Mouse (Mus musculus) lung, adult 2 months (tissue): ENCODE data around the gene Ramp1. TPM values are rescaled to one million over a fixed set of nuclear protein-coding genes. Genes with fewer than 3 reads are reported as not detected.
A peak's percentile ranks its signal among the peaks of the same experiment; 100 is the strongest.

Experiments
- DNase-seq: peaks from one replicate; pipeline ENCODE4 v3.0.0; 2022
- H3K4me1 ChIP-seq: fragments of 200-500 bp; 2 replicates; pipeline ENCODE4 v1.6.1; 2011; ENCODE audit warnings: low read length; ENCODE audit not compliant: control insufficient read depth, insufficient read depth
- H3K4me3 ChIP-seq: fragments of 200-500 bp; replicated peaks from 2 replicates; pipeline ENCODE3; 2011; ENCODE audit warnings: low read depth, mild to moderate bottlenecking, control low read depth, low read length; ENCODE audit errors: extremely low read depth
- CTCF ChIP-seq: fragments of 200-500 bp; IDR thresholded peaks from 2 replicates; pipeline ENCODE4 v1.5.1; 2011; ENCODE audit warnings: mild to moderate bottlenecking, low read length, control low read depth; ENCODE audit not compliant: insufficient read depth
- POLR2A ChIP-seq: fragments of 200-500 bp; IDR thresholded peaks from 2 replicates; pipeline ENCODE4 v1.6.1; 2011; ENCODE audit warnings: low read depth, mild to moderate bottlenecking, control low read depth, low read length, borderline replicate concordance; ENCODE audit errors: extremely low read depth
- WGBS: fragments of 180-500 bp; shearing (Covaris S2); methylation state at CpG from one replicate; pipeline ENCODE4 v1.1.7; 2018; 5-methylcytosine and 5-hydroxymethylcytosine counted together
- polyA plus RNA-seq: library from polyadenylated mRNA; depleted of rRNA; stranded (reverse); fragments of >200 nt; gene quantifications from 2 replicates; pipeline ENCODE4 v1.2.3, GENCODE M21; 2012; rRNA removed

Ramp1 gene
- polyA plus RNA-seq, 1 experiment: 37.7 TPM

DNA sequence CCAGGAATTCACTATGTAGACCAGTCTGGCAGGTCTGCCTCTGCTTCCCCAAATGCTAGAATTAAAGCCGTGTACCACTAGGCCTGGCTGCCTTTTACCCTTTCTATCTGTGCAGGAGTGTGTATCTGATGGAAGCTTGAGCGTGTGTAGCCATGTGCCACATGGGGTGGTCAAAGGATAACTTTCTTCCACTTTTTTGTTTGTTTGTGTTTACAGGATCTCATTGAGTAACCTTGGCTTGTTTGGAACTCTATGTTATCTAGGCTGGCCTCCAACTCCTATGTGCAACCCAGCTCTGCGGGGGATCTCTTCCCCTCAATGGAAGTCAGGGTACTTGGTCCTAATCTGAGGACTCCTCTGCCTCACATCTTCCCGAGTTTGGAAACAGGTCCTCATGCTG, 69.3 kb downstream of the Ramp1 start:
- DNase-seq: no peak
- TF ChIP-seq CTCF (no peak), POLR2A (no peak)
- Histone ChIP-seq H3K4me1 (peaks cover 13% of the 10 kb centered on the region), H3K4me3 (no peak overlapping the region)
- WGBS: 50% methylated on average over 4 of the region's 4 CpGs

DNA sequence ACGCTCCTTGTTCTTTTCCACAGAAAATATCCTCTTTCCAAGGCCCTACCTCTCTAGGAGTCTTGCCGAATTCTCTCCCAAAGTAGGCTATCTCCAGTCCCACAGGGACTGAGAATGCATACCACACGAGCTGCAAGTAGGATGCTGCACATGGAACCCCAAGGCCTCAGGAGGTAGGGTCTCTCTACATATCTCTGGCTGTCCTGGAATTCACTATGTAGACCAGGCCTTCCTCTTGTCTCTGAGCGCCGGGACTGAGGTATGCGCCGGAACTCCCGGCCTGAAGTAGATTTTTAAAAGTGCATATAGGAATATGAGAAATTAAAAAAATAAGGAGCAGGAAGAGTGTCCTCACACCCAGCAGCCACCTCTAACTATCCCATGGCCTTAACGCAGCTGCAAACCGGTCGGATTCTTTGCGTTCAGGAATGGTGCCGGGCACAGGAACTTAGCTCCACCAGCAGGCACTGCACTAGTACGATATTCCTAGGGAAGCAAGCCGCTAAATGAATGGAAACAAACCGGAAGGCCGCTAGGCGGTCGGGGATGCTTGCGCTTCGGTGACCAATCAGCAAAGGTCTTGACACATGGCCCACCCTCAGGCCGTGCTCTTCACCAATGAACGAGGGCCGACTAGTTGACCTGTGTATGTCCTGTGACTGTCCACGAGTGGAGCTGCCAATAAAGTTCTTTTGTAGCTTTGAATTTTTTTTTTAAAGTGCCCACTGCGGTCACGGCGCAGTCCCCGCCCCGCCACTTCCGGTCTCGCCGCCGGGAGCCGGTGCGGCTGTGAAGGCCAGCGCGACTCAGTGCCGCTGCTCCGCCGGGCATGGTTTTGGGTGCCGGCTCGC, 70.2 kb downstream of the Ramp1 start, which contains the start of gene Ube2f:
TSS of gene Ube2f (plus strand) at position 741 of the 851 bp plus-strand sequence.
- Histone ChIP-seq H3K4me1 (peaks cover 13% of the 10 kb centered on the region), H3K4me3 (peak within 1 kb of the TSS; percentile 78)
- DNase-seq: peak; percentile 86
- TF ChIP-seq CTCF (peak; percentile 36; the same call in 1 of the 2 replicates), POLR2A (peak; percentile 76; the same call in 1 of the 2 replicates)
- WGBS: under 1% methylated on average over 43 of the region's 43 CpGs

DNA sequence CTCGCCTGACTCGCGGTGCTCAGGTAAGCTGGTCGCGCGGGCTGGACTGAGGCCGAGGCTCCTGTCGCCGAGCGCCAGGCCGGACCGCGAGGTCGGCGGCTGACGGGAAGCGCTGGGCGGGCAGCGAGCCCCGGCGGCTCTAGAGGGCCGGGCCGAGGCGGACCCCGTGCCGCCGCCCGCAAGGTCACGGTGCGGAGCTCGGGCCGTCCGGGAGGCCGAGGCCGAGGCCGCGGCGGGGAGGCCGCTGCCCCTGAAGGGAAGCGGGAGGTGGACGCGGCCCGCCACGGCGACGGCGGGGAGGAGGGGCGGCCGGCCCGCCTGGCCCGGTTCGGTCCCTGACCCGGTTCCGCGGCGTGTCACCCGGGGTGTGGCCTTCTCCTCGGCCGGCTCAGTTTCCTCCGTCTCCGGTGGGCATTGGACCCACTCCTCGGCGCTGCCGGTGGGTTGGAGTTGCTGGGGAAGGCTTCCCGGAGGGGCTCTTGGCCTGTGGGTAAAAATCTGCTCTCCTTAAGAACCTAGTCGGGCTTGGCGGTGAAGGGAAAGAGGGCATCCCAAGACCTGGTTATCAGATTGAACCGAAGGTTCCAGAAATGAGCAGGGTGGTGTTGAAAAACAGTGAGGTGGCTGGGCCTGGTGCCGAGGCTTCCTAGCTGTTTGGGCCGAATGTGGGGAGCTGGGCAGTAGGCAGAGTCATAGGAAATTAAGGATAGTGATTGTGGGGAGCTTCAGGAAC, 71.0 kb downstream of the Ramp1 start:
- peaks cover 13% of the 10 kb centered on the region for H3K4me1 ChIP-seq
- no peak for TF ChIP-seq CTCF
- no peak for TF ChIP-seq POLR2A
- H3K4me3 ChIP-seq: peak overlapping the region; percentile 78
- WGBS: under 1% methylated on average over 64 of the region's 70 CpGs
- DNase-seq: peak; percentile 47

DNA sequence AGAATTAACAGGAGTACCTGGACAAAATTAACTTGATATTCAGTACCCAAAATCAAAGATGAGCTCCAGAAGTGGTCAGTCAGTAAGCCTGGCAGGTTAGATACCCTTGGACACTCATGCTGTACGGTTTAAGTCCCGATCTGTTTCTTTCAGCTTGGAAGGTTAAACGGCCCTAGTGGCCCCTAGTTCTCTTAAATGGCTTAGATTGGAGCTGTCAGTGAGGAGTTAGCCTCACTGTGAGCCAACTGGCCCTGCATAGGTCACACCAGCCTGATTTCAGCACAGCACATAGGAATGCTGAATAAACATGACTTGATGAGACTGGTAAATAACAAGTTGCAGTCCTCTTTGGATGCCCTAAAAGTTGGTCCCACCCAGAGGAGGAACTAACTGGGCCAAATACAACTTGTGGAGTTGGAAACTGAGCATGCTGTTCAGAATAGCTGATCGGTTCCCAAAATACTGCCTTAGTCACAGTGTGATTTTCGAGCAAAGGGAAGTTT, 71.6 kb downstream of the Ramp1 start:
- 25% methylated on average over 5 of the region's 5 CpGs for whole genome bisulfite sequencing
- DNase-seq: peak; percentile 24
- TF ChIP-seq CTCF (no peak), POLR2A (no peak)
- Histone ChIP-seq H3K4me3 (peak overlapping the region; percentile 78), H3K4me1 (peaks cover 13% of the 10 kb centered on the region)

- Histone ChIP-seq H3K4me1 (peaks cover 16% of the 10 kb centered on the region), H3K4me3 (peak overlapping the region; percentile 19)
- WGBS: 41% methylated on average over 8 of the region's 8 CpGs
- TF ChIP-seq CTCF (peak; percentile 50; the same call in 1 of the 2 replicates), POLR2A (no peak)
- no peak for DNase-seq
Measured at GRCm38 (mm10) chr1:91251927-91252326, 72.3 kb downstream of the Ramp1 start.

GRCm38 (mm10) chr1:91257918-91258317, 78.3 kb downstream of the Ramp1 start:
- DNase-seq: no peak
- H3K4me3 ChIP-seq: no peak overlapping the region
- H3K4me1 ChIP-seq: peaks cover 22% of the 10 kb centered on the region
- TF ChIP-seq POLR2A (no peak), CTCF (no peak)

GRCm38 (mm10) chr1:91259794-91260193, 80.2 kb downstream of the Ramp1 start:
- Histone ChIP-seq H3K4me3 (no peak overlapping the region), H3K4me1 (peaks cover 20% of the 10 kb centered on the region)
- WGBS: 65% methylated on average over 5 of the region's 5 CpGs
- DNase-seq: no peak
- TF ChIP-seq CTCF: no peak
- no peak for TF ChIP-seq POLR2A

DNA sequence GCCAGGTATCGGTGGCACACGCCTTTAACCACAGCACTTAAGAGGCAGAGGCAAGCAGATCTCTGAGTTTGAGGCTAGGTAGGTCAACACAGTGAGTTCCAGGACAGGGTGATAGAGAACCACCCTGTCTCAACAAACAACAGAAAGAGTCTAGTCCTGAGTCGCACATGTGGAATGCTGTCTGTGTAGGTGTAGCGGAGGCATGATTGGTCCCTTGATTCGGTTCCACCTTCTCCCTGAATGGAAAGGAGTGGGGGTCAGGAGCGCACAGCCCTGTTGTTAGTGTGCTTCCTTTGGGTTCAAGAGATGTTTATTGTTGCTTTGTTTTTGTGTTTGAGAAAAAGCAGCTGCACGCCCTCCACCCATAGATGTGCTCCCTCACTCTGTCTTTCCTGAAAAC, 82.9 kb downstream of the Ramp1 start:
- no peak for TF ChIP-seq CTCF
- no peak for TF ChIP-seq POLR2A
- 88% methylated on average over 7 of the region's 7 CpGs for WGBS
- H3K4me3 ChIP-seq: no peak overlapping the region
- H3K4me1 ChIP-seq: peaks cover 11% of the 10 kb centered on the region
- DNase-seq: no peak

DNA sequence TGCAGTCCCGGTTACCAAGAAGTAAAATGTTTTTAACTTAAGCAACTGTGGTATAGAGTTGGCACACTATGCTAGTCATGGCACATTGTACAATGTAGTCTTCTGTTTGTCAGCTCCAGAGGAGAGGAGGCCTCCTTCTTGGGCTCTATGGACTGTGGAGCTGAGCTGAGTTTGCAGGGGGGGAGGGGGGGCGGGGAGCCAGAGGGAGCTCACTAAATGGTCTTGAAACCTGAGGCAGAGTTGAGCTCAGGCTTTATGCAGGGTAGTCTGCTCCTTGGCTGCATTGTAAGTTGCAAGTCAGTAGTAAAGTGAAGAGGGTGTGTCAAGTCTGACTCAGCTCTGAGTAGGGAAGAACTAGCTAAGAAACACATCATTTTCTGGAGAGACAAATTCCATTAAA, 92.6 kb downstream of the Ramp1 start:
- DNase-seq: no peak
- 73% methylated on average over 2 of the region's 2 CpGs for WGBS
- Histone ChIP-seq H3K4me3 (no peak overlapping the region), H3K4me1 (no peaks in the 10 kb centered on the region)
- TF ChIP-seq POLR2A (no peak), CTCF (no peak)

Other genes with a start within 250 kb of the Ramp1 start
- gene Prlh, start 226.7 kb upstream of the Ramp1 start, polyA plus RNA-seq: not detected in 2 replicates
- gene Rab17, start 210.2 kb upstream of the Ramp1 start, polyA plus RNA-seq: 1.2 and 1.7 TPM in 2 replicates
- 30.5 and 38.1 TPM in 2 replicates for gene Lrrfip1, start 181.1 kb upstream of the Ramp1 start, polyA plus RNA-seq
- not detected in 2 replicates for gene Rbm44, start 34.7 kb upstream of the Ramp1 start, polyA plus RNA-seq
- gene Ube2f, start 70.5 kb downstream of the Ramp1 start, polyA plus RNA-seq: 21.7 and 29.8 TPM in 2 replicates
- gene Scly, start 118.5 kb downstream of the Ramp1 start, polyA plus RNA-seq: 23.7 and 26.6 TPM in 2 replicates
- 0.11 and 0.12 TPM in 2 replicates for gene Espnl, start 142.3 kb downstream of the Ramp1 start, polyA plus RNA-seq
- 1.4 and 4.6 TPM in 2 replicates for gene Klhl30, start 171.2 kb downstream of the Ramp1 start, polyA plus RNA-seq
- 0.27 and 0.40 TPM in 2 replicates for gene Erfe, start 186.6 kb downstream of the Ramp1 start, polyA plus RNA-seq
- 51.6 and 57.4 TPM in 2 replicates for gene Ilkap, start 219.0 kb downstream of the Ramp1 start, polyA plus RNA-seq
- 40.5 and 54.4 TPM in 2 replicates for gene Hes6, start 234.2 kb downstream of the Ramp1 start, polyA plus RNA-seq